Mouse (Mus musculus) midbrain, embryonic 11.5 days (tissue): ENCODE data around the gene Plppr4. TPM values are rescaled to one million over a fixed set of nuclear protein-coding genes. Genes with fewer than 3 reads are reported as not detected.

Source experiments
- ATAC-seq: fragments of 200-750 bp; cut with Nextera tagmentation; 2 replicates; pipeline ENCODE4 v1.8.0; 2017; ENCODE audit warnings: moderate TSS enrichment, moderate library complexity; ENCODE audit not compliant: low FRiP score
- DNase-seq: peaks from one replicate; pipeline ENCODE4 v3.0.0; 2015; ENCODE audit warnings: low spot score; ENCODE audit errors: missing footprints
- H3K27ac ChIP-seq: fragments of 300-500 bp; sonication (generic); 2 replicates; pipeline ENCODE4 v1.5.1; 2014; ENCODE audit warnings: low read depth, low read length
- H3K27me3 ChIP-seq: fragments of 300-500 bp; sonication (generic); 2 replicates; pipeline ENCODE4 v1.6.1; 2014; ENCODE audit warnings: mild to moderate bottlenecking, low read length, moderate library complexity, mixed read lengths; ENCODE audit not compliant: control insufficient read depth, insufficient read depth
- H3K36me3 ChIP-seq: fragments of 300-500 bp; sonication (generic); 2 replicates; pipeline ENCODE4 v1.6.1; 2014; ENCODE audit warnings: mild to moderate bottlenecking, low read length, moderate library complexity, mixed read lengths; ENCODE audit not compliant: control insufficient read depth, insufficient read depth
- H3K4me1 ChIP-seq: fragments of 300-500 bp; sonication (generic); 2 replicates; pipeline ENCODE4 v1.6.1; 2014; ENCODE audit warnings: low read length; ENCODE audit not compliant: control insufficient read depth, insufficient read depth
- H3K4me2 ChIP-seq: fragments of 300-500 bp; sonication (generic); 2 replicates; pipeline ENCODE4 v1.6.1; 2014; ENCODE audit warnings: mild to moderate bottlenecking, moderate library complexity
- H3K4me3 ChIP-seq: fragments of 300-500 bp; sonication (generic); 2 replicates; pipeline ENCODE4 v1.5.1; 2014; ENCODE audit warnings: low read depth, low read length
- H3K9ac ChIP-seq: fragments of 300-500 bp; sonication (generic); 2 replicates; pipeline ENCODE4 v1.6.1; 2014; ENCODE audit warnings: low read length
- H3K9me3 ChIP-seq: fragments of 300-500 bp; sonication (generic); 2 replicates; pipeline ENCODE4 v1.6.1; 2016; ENCODE audit warnings: low read length; ENCODE audit not compliant: control insufficient read depth
- WGBS: fragments of 180-500 bp; shearing (Covaris S2); extraction: QIAGEN DNeasy Blood & Tissue Kit; methylation state at CpG from one replicate; pipeline ENCODE4 v1.1.7; 2014; 5-methylcytosine and 5-hydroxymethylcytosine counted together
- polyA plus RNA-seq: library from polyadenylated mRNA; unstranded; fragments of >200 nt; fragmentation: Nextera tagmentation; extraction: Ambion mirVana; gene quantifications from 2 replicates; pipeline ENCODE4 v1.2.1, GENCODE M21; 2014

The Plppr4 gene
- 0.27 and 0.55 TPM in 2 replicates for polyA plus RNA-seq

GRCm38 (mm10) chr3:117360528-117360927 is at the start of gene Plppr4:
Plppr4 (minus strand) TSS chr3:117360876.
- H3K4me1 ChIP-seq, result 0 out of 2 replicates have a peak, but pooled peaks cover 4% of the 10 kb centered on the region
- H3K9me3 ChIP-seq, result no peaks in the 10 kb centered on the region
- H3K4me2 ChIP-seq, result peak within 1 kb of the TSS; percentile 75
- H3K27ac ChIP-seq, result no peak within 1 kb of the TSS
- no peaks in the 10 kb centered on the region for H3K36me3 ChIP-seq
- H3K9ac ChIP-seq, result peak within 1 kb of the TSS; percentile 59
- DNase-seq (peak; percentile 84), ATAC-seq (no peak)
- H3K27me3 ChIP-seq, result peaks cover 2% of the 10 kb centered on the region; the same call in 1 of the 2 replicates
- peak within 1 kb of the TSS; percentile 38 for H3K4me3 ChIP-seq
- WGBS, result 28% methylated on average over 5 of the region's 5 CpGs

- Histone ChIP-seq H3K4me3 (no peak overlapping the region), H3K4me1 (no peaks in the 10 kb centered on the region), H3K4me2 (no peak overlapping the region), H3K27ac (no peak overlapping the region), H3K27me3 (no peaks in the 10 kb centered on the region), H3K9me3 (no peaks in the 10 kb centered on the region), H3K36me3 (no peaks in the 10 kb centered on the region), H3K9ac (no peak overlapping the region)
- DNase-seq (no peak), ATAC-seq (no peak)
- 95% methylated on average over 2 of the region's 2 CpGs for WGBS
Observed at GRCm38 (mm10) chr3:117405821-117406220, 45.1 kb upstream of the Plppr4 start.

- Histone ChIP-seq H3K4me2 (no peak overlapping the region), H3K9ac (no peak overlapping the region), H3K27me3 (no peaks in the 10 kb centered on the region), H3K27ac (no peak overlapping the region), H3K4me3 (no peak overlapping the region), H3K4me1 (no peaks in the 10 kb centered on the region), H3K9me3 (no peaks in the 10 kb centered on the region), H3K36me3 (no peaks in the 10 kb centered on the region)
- WGBS, result 95% methylated on average over 3 of the region's 3 CpGs
- no peak for ATAC-seq
- no peak for DNase-seq
Observed at GRCm38 (mm10) chr3:117403740-117404139, 43.1 kb upstream of the Plppr4 start.

DNA sequence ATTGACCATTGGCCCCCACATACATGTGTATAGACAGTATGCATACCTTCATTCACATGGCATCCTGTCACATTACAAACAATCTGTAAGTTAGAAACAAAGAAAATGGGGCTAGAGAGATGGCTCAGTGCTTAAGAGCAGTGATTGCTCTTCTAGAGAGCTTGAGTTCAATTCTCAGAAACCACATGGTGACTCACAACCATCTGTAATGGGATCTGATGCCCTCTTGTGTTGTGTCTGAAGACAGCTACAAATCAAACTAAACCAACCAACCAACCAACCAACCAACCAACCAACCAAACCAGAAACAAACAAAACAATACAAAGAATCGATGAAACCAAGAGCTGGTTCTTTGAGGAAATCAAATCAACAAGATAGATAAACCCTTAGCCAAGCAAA is 5.4 kb upstream of the Plppr4 start:
- no peak overlapping the region for H3K4me3 ChIP-seq
- DNase-seq (no peak), ATAC-seq (no peak)
- H3K4me1 ChIP-seq, result no peaks in the 10 kb centered on the region
- H3K4me2 ChIP-seq, result no peak overlapping the region
- 83% methylated on average over 1 of the region's 1 CpGs for WGBS
- H3K27ac ChIP-seq, result no peak overlapping the region
- no peaks in the 10 kb centered on the region for H3K9me3 ChIP-seq
- H3K9ac ChIP-seq, result no peak overlapping the region
- no peaks in the 10 kb centered on the region for H3K27me3 ChIP-seq
- H3K36me3 ChIP-seq, result no peaks in the 10 kb centered on the region

GRCm38 (mm10) chr3:117359686-117360521 is 772 bp downstream of the Plppr4 start:
- peak overlapping the region; percentile 75 for H3K4me2 ChIP-seq
- DNase-seq, result peak; percentile 92
- 1% methylated on average over 45 of the region's 46 CpGs for WGBS
- peak; percentile 91 for ATAC-seq
- peak overlapping the region; percentile 38 for H3K4me3 ChIP-seq
- peaks cover 2% of the 10 kb centered on the region; the same call in 1 of the 2 replicates for H3K27me3 ChIP-seq
- 0 out of 2 replicates have a peak, but pooled peaks cover 4% of the 10 kb centered on the region for H3K4me1 ChIP-seq
- H3K9me3 ChIP-seq, result no peaks in the 10 kb centered on the region
- no peak overlapping the region for H3K27ac ChIP-seq
- peak overlapping the region; percentile 59 for H3K9ac ChIP-seq
- no peaks in the 10 kb centered on the region for H3K36me3 ChIP-seq

- no peaks in the 10 kb centered on the region for H3K9me3 ChIP-seq
- H3K4me1 ChIP-seq, result 0 out of 2 replicates have a peak, but pooled peaks cover 4% of the 10 kb centered on the region
- 87% methylated on average over 5 of the region's 5 CpGs for WGBS
- no peak overlapping the region for H3K9ac ChIP-seq
- H3K4me2 ChIP-seq, result no peak overlapping the region; the same call in 1 of the 2 replicates
- no peak for DNase-seq
- H3K27ac ChIP-seq, result no peak overlapping the region
- H3K4me3 ChIP-seq, result no peak overlapping the region
- ATAC-seq, result no peak
- H3K36me3 ChIP-seq, result no peaks in the 10 kb centered on the region
- peaks cover 2% of the 10 kb centered on the region; the same call in 1 of the 2 replicates for H3K27me3 ChIP-seq
Observed at GRCm38 (mm10) chr3:117358981-117359628, 1.6 kb downstream of the Plppr4 start.

GRCm38 (mm10) chr3:117357367-117357766 is 3.3 kb downstream of the Plppr4 start:
- no peaks in the 10 kb centered on the region for H3K9me3 ChIP-seq
- no peak overlapping the region for H3K4me2 ChIP-seq
- H3K27ac ChIP-seq, result no peak overlapping the region
- WGBS, result 85% methylated on average over 3 of the region's 3 CpGs
- H3K36me3 ChIP-seq, result no peaks in the 10 kb centered on the region
- H3K9ac ChIP-seq, result no peak overlapping the region
- no peak overlapping the region for H3K4me3 ChIP-seq
- ATAC-seq (no peak), DNase-seq (no peak)
- 0 out of 2 replicates have a peak, but pooled peaks cover 4% of the 10 kb centered on the region for H3K4me1 ChIP-seq
- peaks cover 2% of the 10 kb centered on the region; the same call in 1 of the 2 replicates for H3K27me3 ChIP-seq

GRCm38 (mm10) chr3:117353940-117354339 is 6.7 kb downstream of the Plppr4 start:
- Histone ChIP-seq H3K36me3 (no peaks in the 10 kb centered on the region), H3K9me3 (no peaks in the 10 kb centered on the region), H3K4me2 (no peak overlapping the region), H3K27ac (no peak overlapping the region), H3K9ac (no peak overlapping the region), H3K4me1 (no peaks in the 10 kb centered on the region), H3K4me3 (no peak overlapping the region), H3K27me3 (no peaks in the 10 kb centered on the region)
- DNase-seq (no peak), ATAC-seq (no peak)
- 91% methylated on average over 2 of the region's 2 CpGs for WGBS

DNA sequence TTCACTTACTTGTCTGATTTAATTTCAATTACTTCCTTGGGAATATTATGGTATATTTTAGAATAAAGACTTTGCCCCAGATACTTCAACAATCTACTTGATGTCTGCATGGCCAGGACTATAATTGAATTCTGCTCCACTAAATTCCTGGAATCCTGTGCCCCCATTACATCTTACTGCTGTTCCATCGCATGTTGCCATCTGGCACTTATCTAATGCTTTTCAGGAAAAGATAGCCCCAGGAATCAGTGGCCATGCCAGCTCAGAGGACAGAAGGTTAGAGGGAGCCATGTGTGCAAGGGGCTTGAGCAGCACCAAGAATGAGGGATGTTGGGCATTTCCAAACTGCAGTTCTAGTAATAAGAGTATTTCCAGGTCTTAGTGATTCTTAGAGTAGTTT is 14.3 kb downstream of the Plppr4 start:
- ATAC-seq, result no peak
- Histone ChIP-seq H3K4me2 (no peak overlapping the region), H3K4me1 (no peaks in the 10 kb centered on the region), H3K27ac (no peak overlapping the region), H3K4me3 (no peak overlapping the region), H3K27me3 (no peaks in the 10 kb centered on the region), H3K9ac (no peak overlapping the region), H3K9me3 (no peaks in the 10 kb centered on the region), H3K36me3 (no peaks in the 10 kb centered on the region)
- whole genome bisulfite sequencing, result 100% methylated on average over 1 of the region's 1 CpGs
- DNase-seq, result no peak
